Mouse (Mus musculus): Measurements from ENCODE around the gene Lin7c. TPM values are rescaled to one million over a fixed set of nuclear protein-coding genes. Genes with fewer than 3 reads are reported as not detected.

Gene Lin7c
- polyA plus RNA-seq, 1 experiment, result 3.8 TPM

- H3K4me1 ChIP-seq (ENCODE audit: control insufficient read depth, insufficient read depth, insufficient read length, low read length), result peaks cover 4% of the 10 kb centered on the region; the same call in 1 of the 2 replicates
- TF ChIP-seq CTCF (IDR thresholded peaks at IDR 0.05; ENCODE audit: extremely low read depth, insufficient read length, insufficient replicate concordance, low read depth, low read length) (no peak), POLR2A (IDR thresholded peaks at IDR 0.05; ENCODE audit: low read depth, low read length) (no peak)
These were observed 23.9 kb downstream of the Lin7c start for GRCm38 (mm10) chr2:109914601-109915000.

DNA sequence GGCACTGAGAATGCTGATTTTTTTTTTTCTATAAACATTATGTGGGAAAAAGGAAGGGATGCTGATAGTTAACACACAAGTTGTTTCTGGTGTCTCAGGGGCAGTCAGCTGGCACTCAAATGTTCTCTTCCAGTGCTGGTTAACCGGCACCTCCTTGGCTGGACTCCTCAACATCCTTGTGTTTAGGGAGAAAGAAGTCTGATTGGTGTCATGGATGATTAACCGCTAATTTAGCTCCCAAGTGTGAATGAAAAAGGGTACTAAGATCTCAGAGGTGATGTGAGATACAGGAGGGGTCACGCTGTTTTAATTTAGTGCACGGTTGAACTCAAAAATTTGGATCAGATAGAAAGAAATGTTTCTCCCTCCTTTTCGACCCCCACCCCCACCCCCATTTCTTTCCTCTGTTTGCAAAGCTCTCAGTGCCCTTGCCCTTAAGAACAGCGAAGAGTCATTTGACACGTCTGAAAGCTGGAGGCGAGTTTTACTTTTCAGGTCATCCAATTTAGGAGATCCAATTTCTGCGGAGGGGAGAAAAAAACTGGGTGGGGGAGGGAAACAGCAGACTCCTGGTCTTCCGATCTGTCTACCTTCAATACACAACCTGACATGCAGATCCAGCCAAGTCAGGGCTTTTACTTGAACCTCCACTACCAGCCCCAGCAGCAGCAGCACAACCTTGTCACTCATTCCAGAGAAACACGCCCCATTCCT, 26.3 kb downstream of the Lin7c start:
- no peak overlapping the region for H3K27ac ChIP-seq (ENCODE audit: insufficient read depth, low read depth, low read length)
- H3K4me3 ChIP-seq (ENCODE audit: low read depth, low read length), result peak overlapping the region; percentile 31; the same call in 1 of the 2 replicates
- 9% methylated on average over 11 of the region's 11 CpGs for WGBS

More at GRCm38 (mm10) chr2:109914601-109915000, 23.9 kb downstream of the Lin7c start:
- no peaks in the 10 kb centered on the region for H3K36me3 ChIP-seq (ENCODE audit: control insufficient read depth, insufficient read depth, low read length)
- no peaks in the 10 kb centered on the region for H3K27me3 ChIP-seq (ENCODE audit: control insufficient read depth, insufficient read depth, low read length)
- H3K27ac ChIP-seq (ENCODE audit: insufficient read depth, low read depth, low read length), result no peak overlapping the region
- H3K4me3 ChIP-seq (ENCODE audit: low read depth, low read length), result no peak overlapping the region

DNA sequence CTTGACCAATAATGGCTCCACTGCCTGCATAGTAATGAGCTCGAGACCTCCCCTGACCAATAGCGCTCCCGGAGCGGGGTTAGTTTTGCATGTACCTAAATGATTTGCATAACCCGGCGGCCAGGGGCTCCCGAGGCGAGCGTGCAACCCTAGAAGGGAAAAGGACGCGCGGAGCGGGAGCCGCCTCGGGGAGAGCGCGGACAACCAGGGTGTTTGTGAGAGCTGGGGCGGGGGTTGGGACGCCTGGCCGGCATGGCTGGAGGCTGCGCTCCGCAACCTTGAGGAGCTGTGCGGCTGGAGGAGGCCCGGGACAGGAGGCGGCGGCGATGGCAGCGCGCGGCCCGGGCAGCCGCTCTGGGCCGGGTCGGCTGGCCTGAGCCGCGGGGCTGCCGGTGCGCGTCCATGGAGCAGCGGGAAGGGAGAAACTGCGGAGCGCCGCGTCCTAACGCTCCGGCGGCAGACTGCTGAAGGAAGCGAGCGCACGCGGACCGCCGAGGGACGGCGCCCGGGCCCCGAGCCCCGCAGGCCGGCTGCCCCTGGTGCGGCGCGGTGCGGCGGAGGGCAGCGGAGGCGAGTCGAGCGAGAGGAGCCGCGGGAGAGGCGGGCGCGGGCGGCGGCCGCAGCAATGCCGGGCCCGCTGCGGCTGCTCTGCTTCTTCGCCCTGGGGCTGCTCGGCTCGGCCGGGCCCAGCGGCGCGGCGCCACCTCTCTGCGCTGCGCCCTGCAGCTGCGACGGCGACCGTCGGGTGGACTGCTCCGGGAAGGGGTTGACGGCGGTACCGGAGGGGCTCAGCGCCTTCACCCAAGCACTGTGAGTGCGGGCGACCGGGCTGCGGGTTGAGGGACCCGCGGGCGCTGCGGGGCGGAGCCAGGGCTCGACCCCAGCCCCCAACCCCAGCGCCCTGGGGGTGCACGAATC, 27.1 kb downstream of the Lin7c start, which contains the start of gene Lgr4:
TSS of gene Lgr4 (plus strand) at position 152 of the 918 bp plus-strand sequence.
- Histone ChIP-seq H3K36me3 (ENCODE audit: control insufficient read depth, insufficient read depth, low read length) (no peaks in the 10 kb centered on the region), H3K27ac (ENCODE audit: insufficient read depth, low read depth, low read length) (peak within 1 kb of the TSS; percentile 73), H3K4me3 (ENCODE audit: low read depth, low read length) (peak within 1 kb of the TSS; percentile 87), H3K27me3 (ENCODE audit: control insufficient read depth, insufficient read depth, low read length) (no peaks in the 10 kb centered on the region), H3K4me1 (ENCODE audit: control insufficient read depth, insufficient read depth, insufficient read length, low read length) (peaks cover 4% of the 10 kb centered on the region; the same call in 1 of the 2 replicates)
- under 1% methylated on average over 106 of the region's 111 CpGs for WGBS
- TF ChIP-seq CTCF (IDR thresholded peaks at IDR 0.05; ENCODE audit: extremely low read depth, insufficient read length, insufficient replicate concordance, low read depth, low read length) (no peak), POLR2A (IDR thresholded peaks at IDR 0.05; ENCODE audit: low read depth, low read length) (peak; percentile 99)

More for the DNA sequence above, 26.3 kb downstream of the Lin7c start:
- peaks cover 4% of the 10 kb centered on the region; the same call in 1 of the 2 replicates for H3K4me1 ChIP-seq (ENCODE audit: control insufficient read depth, insufficient read depth, insufficient read length, low read length)
- no peak for TF ChIP-seq POLR2A (IDR thresholded peaks at IDR 0.05; ENCODE audit: low read depth, low read length)
- TF ChIP-seq CTCF (IDR thresholded peaks at IDR 0.05; ENCODE audit: extremely low read depth, insufficient read length, insufficient replicate concordance, low read depth, low read length), result no peak
- no peaks in the 10 kb centered on the region for H3K27me3 ChIP-seq (ENCODE audit: control insufficient read depth, insufficient read depth, low read length)
- H3K36me3 ChIP-seq (ENCODE audit: control insufficient read depth, insufficient read depth, low read length), result no peaks in the 10 kb centered on the region

GRCm38 (mm10) chr2:109918592-109919262, 28.1 kb downstream of the Lin7c start:
- peak overlapping the region; percentile 20; the same call in 1 of the 2 replicates for H3K27ac ChIP-seq (ENCODE audit: insufficient read depth, low read depth, low read length)
- H3K36me3 ChIP-seq (ENCODE audit: control insufficient read depth, insufficient read depth, low read length), result no peaks in the 10 kb centered on the region
- WGBS, result 8% methylated on average over 22 of the region's 22 CpGs
- TF ChIP-seq POLR2A (IDR thresholded peaks at IDR 0.05; ENCODE audit: low read depth, low read length), result no peak
- TF ChIP-seq CTCF (IDR thresholded peaks at IDR 0.05; ENCODE audit: extremely low read depth, insufficient read length, insufficient replicate concordance, low read depth, low read length), result no peak
- H3K4me3 ChIP-seq (ENCODE audit: low read depth, low read length), result peak overlapping the region; percentile 87
- H3K27me3 ChIP-seq (ENCODE audit: control insufficient read depth, insufficient read depth, low read length), result no peaks in the 10 kb centered on the region
- H3K4me1 ChIP-seq (ENCODE audit: control insufficient read depth, insufficient read depth, insufficient read length, low read length), result peaks cover 4% of the 10 kb centered on the region; the same call in 1 of the 2 replicates

GRCm38 (mm10) chr2:109920471-109920870, 29.8 kb downstream of the Lin7c start:
- Histone ChIP-seq H3K27me3 (ENCODE audit: control insufficient read depth, insufficient read depth, low read length) (no peaks in the 10 kb centered on the region), H3K27ac (ENCODE audit: insufficient read depth, low read depth, low read length) (peak overlapping the region; percentile 14), H3K36me3 (ENCODE audit: control insufficient read depth, insufficient read depth, low read length) (no peaks in the 10 kb centered on the region), H3K4me1 (ENCODE audit: control insufficient read depth, insufficient read depth, insufficient read length, low read length) (no peaks in the 10 kb centered on the region; the same call in 1 of the 2 replicates), H3K4me3 (ENCODE audit: low read depth, low read length) (peak overlapping the region; percentile 37)
- 25% methylated on average over 7 of the region's 7 CpGs for WGBS
- TF ChIP-seq POLR2A (IDR thresholded peaks at IDR 0.05; ENCODE audit: low read depth, low read length) (no peak), CTCF (IDR thresholded peaks at IDR 0.05; ENCODE audit: extremely low read depth, insufficient read length, insufficient replicate concordance, low read depth, low read length) (no peak)

DNA sequence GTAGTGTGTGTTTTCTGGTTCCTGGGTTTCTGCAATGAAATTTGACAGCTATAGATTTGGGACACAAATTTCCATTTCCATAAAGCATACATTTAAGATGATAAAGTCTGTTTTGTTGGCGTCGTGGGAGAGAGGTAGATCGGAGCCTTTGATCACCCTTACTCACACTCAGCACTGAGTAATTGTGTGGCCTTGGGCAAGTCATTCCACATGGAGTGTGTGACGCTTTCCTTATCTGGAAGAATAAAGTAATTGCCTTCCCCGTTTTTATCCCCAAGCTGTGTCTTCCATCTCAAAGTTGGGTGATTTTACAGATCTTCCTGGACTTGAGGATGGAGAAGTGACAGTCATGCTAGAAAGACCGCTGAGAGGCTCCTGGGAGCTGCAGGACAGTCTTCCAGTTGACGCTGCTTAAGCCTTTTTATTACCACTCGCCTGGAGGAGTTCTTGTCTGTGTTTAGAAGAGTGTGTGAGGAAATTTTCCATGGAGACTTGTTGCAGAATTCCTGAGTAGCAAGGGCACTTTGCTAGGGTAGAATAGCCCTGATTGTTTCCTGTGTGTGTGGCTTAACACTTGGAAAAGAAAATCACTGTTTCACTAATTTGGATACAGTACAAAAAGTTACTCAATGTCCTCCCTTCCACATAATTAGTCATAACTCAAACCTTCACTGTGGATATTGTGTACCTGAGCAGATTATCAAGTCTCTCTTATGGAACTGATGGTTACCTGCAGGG, 30.8 kb downstream of the Lin7c start:
- H3K27me3 ChIP-seq (ENCODE audit: control insufficient read depth, insufficient read depth, low read length), result no peaks in the 10 kb centered on the region
- WGBS, result 23% methylated on average over 8 of the region's 8 CpGs
- H3K27ac ChIP-seq (ENCODE audit: insufficient read depth, low read depth, low read length), result peak overlapping the region; percentile 12; the same call in 1 of the 2 replicates
- TF ChIP-seq POLR2A (IDR thresholded peaks at IDR 0.05; ENCODE audit: low read depth, low read length), result no peak
- no peak for TF ChIP-seq CTCF (IDR thresholded peaks at IDR 0.05; ENCODE audit: extremely low read depth, insufficient read length, insufficient replicate concordance, low read depth, low read length)
- peak overlapping the region; percentile 12; the same call in 1 of the 2 replicates for H3K4me3 ChIP-seq (ENCODE audit: low read depth, low read length)
- H3K36me3 ChIP-seq (ENCODE audit: control insufficient read depth, insufficient read depth, low read length), result no peaks in the 10 kb centered on the region
- peaks cover 2% of the 10 kb centered on the region; the same call in 1 of the 2 replicates for H3K4me1 ChIP-seq (ENCODE audit: control insufficient read depth, insufficient read depth, insufficient read length, low read length)

All from small intestine, adult 2 months (tissue).